Mouse (Mus musculus): ENCODE measurements at regions not wholly inside any gene's neighbourhood (a gene's known extent, or its start where the extent isn't known, plus 50 kb on each side); places are given as distances from the start of the nearest gene placed in this dataset.
A peak's percentile ranks its signal among the peaks of the same experiment; 100 is the strongest.

- peak; percentile 34 for DNase-seq
These were observed 347.4 kb upstream of the Actbl2 start for GRCm38 (mm10) chr13:110907319-110907955.

GRCm38 (mm10) chr13:110911866-110912265, 342.9 kb upstream of the Actbl2 start:
- no peak for DNase-seq

DNA sequence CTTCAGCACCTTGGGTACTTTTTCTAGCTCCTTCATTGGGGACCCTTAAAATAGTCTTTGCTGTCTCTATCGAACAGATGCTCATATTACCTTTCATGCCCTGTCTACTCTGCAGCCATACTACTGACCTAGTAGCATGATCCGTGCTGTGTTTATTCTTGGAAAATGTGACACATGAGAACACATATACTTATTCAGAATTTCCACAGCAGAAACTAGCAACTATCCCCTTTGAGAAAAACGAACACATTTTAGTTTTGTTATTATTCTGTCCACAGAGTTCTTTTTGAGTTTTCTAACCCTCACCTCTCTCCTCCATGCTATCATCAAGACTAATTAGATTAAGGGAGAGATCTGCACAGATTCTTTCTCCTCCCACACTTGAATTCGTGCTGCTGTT, 341.6 kb upstream of the Actbl2 start:
- no peak for DNase-seq

- no peak for DNase-seq
These were observed 341.1 kb upstream of the Actbl2 start for GRCm38 (mm10) chr13:110913687-110914086.

DNA sequence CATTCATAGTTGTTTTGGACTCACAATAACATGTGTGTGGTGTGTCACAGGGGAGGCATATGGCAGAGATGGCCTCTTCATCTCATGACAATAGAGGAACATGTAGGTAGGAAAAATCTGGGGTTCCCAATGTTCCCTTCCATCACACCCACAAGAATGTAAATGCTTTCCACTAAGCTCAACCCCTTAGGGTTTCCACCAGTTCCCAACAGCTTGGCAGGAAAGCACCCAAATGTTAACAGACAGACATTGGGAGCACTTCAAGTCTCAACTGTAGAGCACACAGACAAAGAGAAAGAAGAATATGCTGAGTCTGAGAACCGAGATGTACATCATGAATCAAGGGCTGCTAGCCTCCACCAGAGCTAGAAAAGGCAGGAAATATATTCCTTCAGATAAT, 339.7 kb upstream of the Actbl2 start:
- no peak for DNase-seq

- DNase-seq = no peak
These were observed 330.9 kb upstream of the Actbl2 start for GRCm38 (mm10) chr13:110923936-110924335.

- DNase-seq = no peak
These were observed 329.9 kb upstream of the Actbl2 start for GRCm38 (mm10) chr13:110924897-110925296.

GRCm38 (mm10) chr13:110928143-110928542, 326.7 kb upstream of the Actbl2 start:
- DNase-seq = no peak

DNA sequence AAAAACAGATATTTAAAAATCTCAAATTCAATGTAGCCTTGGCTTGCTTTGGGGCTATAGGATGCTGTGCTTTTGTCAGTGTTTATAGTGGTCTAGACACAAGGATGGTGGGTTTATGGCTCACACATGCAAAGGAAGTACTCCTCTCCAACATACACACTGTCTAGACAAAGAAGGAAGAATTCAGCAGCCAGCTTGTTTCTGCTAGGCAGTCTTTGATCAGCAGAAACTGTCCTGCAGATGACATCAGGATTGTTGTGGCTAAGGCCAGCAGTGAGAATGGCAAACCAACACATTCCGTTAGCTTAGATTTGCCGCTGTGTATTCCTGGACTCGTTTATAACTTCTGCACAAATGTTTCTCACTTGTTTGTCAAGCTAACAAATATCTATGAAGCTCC, 325.9 kb upstream of the Actbl2 start:
- DNase-seq = no peak

DNA sequence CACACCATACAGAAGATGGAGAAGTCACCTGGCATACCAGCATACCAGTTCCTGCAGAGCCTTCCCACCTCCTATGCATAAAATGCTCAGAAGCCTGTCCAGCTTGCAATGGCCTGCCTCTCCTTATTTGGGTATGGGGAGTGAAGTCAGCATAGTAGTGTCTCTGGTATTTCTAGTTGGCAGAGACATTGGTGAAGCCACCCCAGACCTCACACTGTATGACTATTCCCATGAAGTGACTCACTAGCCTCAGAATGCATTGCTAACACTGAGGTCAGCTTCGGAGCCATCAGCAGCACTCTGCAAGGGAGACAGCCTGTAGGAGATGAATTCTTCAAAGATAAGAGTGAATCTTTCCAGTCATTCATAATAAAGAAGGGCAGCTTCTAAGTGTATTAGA, 325.2 kb upstream of the Actbl2 start:
- DNase-seq = no peak

DNA sequence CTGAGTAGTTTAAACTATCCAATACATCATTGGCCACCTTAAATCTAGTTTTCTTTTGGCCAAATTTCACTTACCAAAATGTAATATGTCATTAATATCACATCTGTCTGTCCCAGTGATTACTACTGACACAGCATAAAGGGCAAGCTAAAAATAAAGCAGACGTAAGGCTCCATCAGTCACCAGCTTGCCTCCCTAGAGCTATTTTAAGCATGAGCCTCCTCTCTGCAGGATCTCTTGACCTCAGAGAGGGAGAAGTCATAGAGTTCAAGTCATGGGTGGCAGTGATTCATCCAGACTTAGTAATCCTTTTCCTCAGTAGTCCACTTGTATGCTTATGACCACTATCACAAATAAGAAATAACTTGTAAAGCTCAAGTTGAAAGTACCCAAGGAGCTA, 313.2 kb upstream of the Actbl2 start:
- no peak for DNase-seq

- no peak for DNase-seq
These were observed 311.7 kb upstream of the Actbl2 start for GRCm38 (mm10) chr13:110942986-110943644.

DNA sequence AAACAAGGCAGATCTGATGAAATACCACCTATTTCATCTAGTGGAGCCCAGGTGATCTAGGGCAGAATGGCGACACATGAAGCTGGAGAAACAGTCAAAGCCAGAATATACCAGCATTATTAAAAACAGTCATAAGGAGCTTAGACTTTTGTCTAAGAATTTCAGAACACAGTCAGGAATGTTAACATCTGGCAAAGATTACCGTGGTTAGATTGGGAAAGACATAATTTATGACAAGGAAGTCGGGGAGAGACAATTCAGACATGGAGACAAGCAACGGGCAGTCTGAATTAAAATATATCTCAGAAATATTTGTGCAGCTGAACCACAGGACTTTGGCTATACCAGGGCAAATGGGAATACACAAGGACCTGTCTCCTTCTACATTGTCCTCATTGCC, 310.8 kb upstream of the Actbl2 start:
- no peak for DNase-seq

GRCm38 (mm10) chr13:110944683-110945082, 310.1 kb upstream of the Actbl2 start:
- DNase-seq = no peak

DNA sequence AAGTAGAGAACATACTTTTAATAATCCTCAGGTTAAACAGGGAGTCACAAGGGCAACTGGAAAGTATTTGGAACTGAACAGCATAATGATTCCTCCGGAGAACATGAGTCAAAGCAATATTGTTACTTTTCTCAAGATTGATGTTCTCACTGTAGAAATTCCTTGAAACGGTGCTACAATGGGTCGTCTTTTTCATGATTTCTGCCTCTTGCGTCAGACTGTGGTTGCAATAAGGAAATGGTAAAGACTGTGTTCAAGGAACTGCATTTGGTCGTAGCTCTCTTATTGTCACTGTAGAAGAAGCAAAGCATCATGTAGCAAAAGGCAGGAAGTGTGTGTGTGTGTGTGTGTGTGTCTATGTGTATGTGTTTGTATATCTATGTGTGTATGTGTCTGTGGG, 294.6 kb upstream of the Actbl2 start:
- DNase-seq = no peak

DNA sequence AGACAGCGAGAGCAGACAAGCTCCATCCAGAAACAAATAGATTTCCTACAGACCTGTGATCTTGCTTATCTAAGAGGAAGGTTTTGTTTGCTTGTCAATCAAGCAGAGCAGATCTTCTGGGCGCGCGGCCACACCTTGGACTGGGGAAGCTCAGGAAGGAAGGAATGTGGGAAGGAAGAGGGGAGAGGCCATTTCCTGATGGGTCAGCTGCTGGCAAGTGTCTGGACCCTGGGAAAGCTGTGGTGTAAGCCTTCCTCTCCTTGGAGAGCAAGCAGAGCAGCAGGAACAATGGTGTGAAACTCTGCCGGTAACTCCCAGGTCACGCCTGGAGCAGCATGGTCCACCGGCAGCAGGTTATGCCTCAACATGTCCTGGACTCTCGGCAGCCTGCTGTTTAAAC, 287.7 kb upstream of the Actbl2 start:
- DNase-seq = peak; percentile 12

- peak; percentile 36 for DNase-seq
These were observed 286.9 kb upstream of the Actbl2 start for GRCm38 (mm10) chr13:110967626-110968506.

- no peak for DNase-seq
These were observed 286.3 kb upstream of the Actbl2 start for GRCm38 (mm10) chr13:110968507-110968905.

- no peak for DNase-seq
These were observed 277.4 kb upstream of the Actbl2 start for GRCm38 (mm10) chr13:110977379-110977778.

DNA sequence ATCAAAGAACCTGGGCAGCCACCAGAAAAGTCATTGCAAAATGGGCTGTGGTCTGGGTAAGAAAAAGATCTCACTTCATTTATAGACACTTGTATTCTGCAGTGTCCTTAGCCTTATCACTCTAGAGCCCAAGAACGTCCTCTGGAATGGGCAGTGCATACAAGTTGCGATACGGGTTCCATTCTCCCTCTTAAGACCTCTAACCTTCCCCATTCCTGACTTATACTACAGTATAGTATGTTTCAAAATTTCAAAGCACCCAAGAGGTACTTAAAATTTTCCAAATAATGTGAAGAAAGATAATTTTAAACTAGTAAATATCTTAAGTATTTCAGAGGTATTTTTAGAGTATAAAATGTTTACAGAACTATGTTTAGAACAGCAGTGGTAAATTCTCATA, 276.8 kb upstream of the Actbl2 start:
- no peak for DNase-seq

GRCm38 (mm10) chr13:110990677-110991076, 264.1 kb upstream of the Actbl2 start:
- no peak for DNase-seq

GRCm38 (mm10) chr13:110991121-110991520, 263.7 kb upstream of the Actbl2 start:
- no peak for DNase-seq

GRCm38 (mm10) chr13:110994596-110994995, 260.2 kb upstream of the Actbl2 start:
- no peak for DNase-seq

GRCm38 (mm10) chr13:111002670-111003069, 252.1 kb upstream of the Actbl2 start:
- no peak for DNase-seq
